Mouse (Mus musculus) C2C12 (cell line): Measurements from ENCODE around the gene Magee2.

ENCODE experiments used
- CEBPB ChIP-seq: IDR thresholded peaks from one replicate; pipeline ENCODE4 v1.6.1; 2011; ENCODE audit warnings: low read depth, mild to moderate bottlenecking, control low read depth, moderate library complexity
- CTCF ChIP-seq: IDR thresholded peaks from one replicate; pipeline ENCODE4 v1.5.1; 2011; ENCODE audit not compliant: control insufficient read depth, insufficient read depth, insufficient read length
- USF1 ChIP-seq: IDR thresholded peaks from one replicate; pipeline ENCODE4 v1.6.1; 2011; ENCODE audit warnings: low read depth, mild to moderate bottlenecking, control low read depth, moderate library complexity

DNA sequence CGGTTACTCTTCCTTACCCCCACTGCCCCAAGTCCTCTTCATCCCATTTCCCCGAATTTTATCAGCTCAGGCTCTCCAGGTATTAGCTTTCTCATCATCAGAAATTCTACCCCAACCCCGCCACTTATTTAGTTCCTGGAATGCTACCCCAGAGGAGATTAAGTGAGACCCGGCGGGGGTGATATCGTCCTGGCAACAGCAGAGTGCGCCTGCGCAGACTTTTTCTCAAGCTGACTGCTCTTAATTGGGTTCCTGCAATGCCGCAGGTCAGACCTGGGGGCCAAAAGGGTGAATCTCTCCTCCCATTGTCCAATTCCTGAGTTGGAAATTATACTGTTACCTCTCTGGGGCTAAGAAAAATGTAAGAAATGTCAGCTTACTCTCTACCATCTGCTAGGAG lies 3.5 kb downstream of the Magee2 start:
- TF ChIP-seq CTCF (no peak), CEBPB (no peak), USF1 (no peak)
